Mouse (Mus musculus) heart, embryonic 16.5 days (tissue): ENCODE measurements around the gene Iqcf1. TPM values are rescaled to one million over a fixed set of nuclear protein-coding genes. Genes with fewer than 3 reads are reported as not detected.
A peak's percentile ranks its signal among the peaks of the same experiment; 100 is the strongest.

Source experiments
- ATAC-seq: fragments of 200-750 bp; cut with Nextera tagmentation; replicated peaks from 2 replicates; pipeline ENCODE4 v1.8.0; 2017; ENCODE audit warnings: moderate number of reproducible peaks; ENCODE audit not compliant: insufficient read depth, low FRiP score; ENCODE audit errors: extremely low read depth
- H3K27ac ChIP-seq: fragments of 300-500 bp; sonication (generic); 2 replicates; pipeline ENCODE4 v1.5.1; 2014; ENCODE audit warnings: mild to moderate bottlenecking, low read length, control low read depth, moderate library complexity
- H3K27me3 ChIP-seq: fragments of 300-500 bp; sonication (generic); 2 replicates; pipeline ENCODE4 v1.6.1; 2014; ENCODE audit warnings: low read length, mixed read lengths; ENCODE audit not compliant: control insufficient read depth, insufficient read depth
- H3K36me3 ChIP-seq: fragments of 300-500 bp; sonication (generic); 2 replicates; pipeline ENCODE4 v1.6.1; 2014; ENCODE audit not compliant: control insufficient read depth, insufficient read depth
- H3K4me1 ChIP-seq: fragments of 300-500 bp; sonication (generic); 2 replicates; pipeline ENCODE4 v1.6.1; 2014; ENCODE audit warnings: low read length, mixed read lengths; ENCODE audit not compliant: control insufficient read depth, insufficient read depth
- H3K4me2 ChIP-seq: fragments of 300-500 bp; sonication (generic); 2 replicates; pipeline ENCODE4 v1.6.1; 2014; ENCODE audit warnings: low read depth, mild to moderate bottlenecking, control low read depth, low read length
- H3K4me3 ChIP-seq: fragments of 300-500 bp; sonication (generic); 2 replicates; pipeline ENCODE4 v1.5.1; 2014; ENCODE audit warnings: mild to moderate bottlenecking, control low read depth, low read length
- H3K9ac ChIP-seq: fragments of 300-500 bp; sonication (generic); 2 replicates; pipeline ENCODE4 v1.6.1; 2014; ENCODE audit warnings: low read length, control low read depth
- H3K9me3 ChIP-seq: fragments of 300-500 bp; sonication (generic); replicated peaks from 2 replicates; pipeline ENCODE4 v1.6.1; 2016; ENCODE audit warnings: low read length; ENCODE audit not compliant: control insufficient read depth
- WGBS: fragments of 180-500 bp; shearing (Covaris S2); extraction: QIAGEN DNeasy Blood & Tissue Kit; methylation state at CpG from one replicate; pipeline ENCODE4 v1.1.7; 2014; 5-methylcytosine and 5-hydroxymethylcytosine counted together
- polyA plus RNA-seq: library from polyadenylated mRNA; unstranded; fragments of >200 nt; fragmentation: Nextera tagmentation; extraction: Ambion mirVana; gene quantifications from 2 replicates; pipeline ENCODE4 v1.2.1, GENCODE M21; 2015

Gene Iqcf1
- polyA plus RNA-seq, 1 experiment from 2014 or later: not detected

GRCm38 (mm10) chr9:106454888-106455681 is 44.7 kb upstream of the Iqcf1 start:
- Histone ChIP-seq H3K36me3 (0 out of 2 replicates have a peak, but pooled peaks cover under 1% of the 10 kb centered on the region), H3K9me3 (no peaks in the 10 kb centered on the region), H3K27me3 (no peaks in the 10 kb centered on the region), H3K4me1 (peaks cover 62% of the 10 kb centered on the region), H3K27ac (peak overlapping the region; percentile 88), H3K4me2 (peak overlapping the region; percentile 94), H3K9ac (peak overlapping the region; percentile 90), H3K4me3 (peak overlapping the region; percentile 76)
- ATAC-seq: 0 out of 2 replicates have a peak, but pooled peaks have one; percentile 5
- WGBS: 3% methylated on average over 17 of the region's 17 CpGs

GRCm38 (mm10) chr9:106456325-106457162 is 43.2 kb upstream of the Iqcf1 start:
- Histone ChIP-seq H3K9ac (peak overlapping the region; percentile 23), H3K4me2 (peak overlapping the region; percentile 40; the same call in 1 of the 2 replicates), H3K36me3 (0 out of 2 replicates have a peak, but pooled peaks cover 9% of the 10 kb centered on the region), H3K4me3 (no peak overlapping the region), H3K4me1 (peaks cover 51% of the 10 kb centered on the region), H3K9me3 (no peaks in the 10 kb centered on the region), H3K27me3 (no peaks in the 10 kb centered on the region), H3K27ac (peak overlapping the region; percentile 65)
- 39% methylated on average over 15 of the region's 15 CpGs for WGBS
- ATAC-seq: no peak

GRCm38 (mm10) chr9:106457163-106457559 is 42.6 kb upstream of the Iqcf1 start:
- Histone ChIP-seq H3K4me3 (no peak overlapping the region), H3K27me3 (no peaks in the 10 kb centered on the region), H3K4me1 (peaks cover 51% of the 10 kb centered on the region), H3K4me2 (peak overlapping the region; percentile 40; the same call in 1 of the 2 replicates), H3K27ac (peak overlapping the region; percentile 65), H3K9ac (peak overlapping the region; percentile 23), H3K36me3 (peaks cover 14% of the 10 kb centered on the region), H3K9me3 (no peaks in the 10 kb centered on the region)
- no peak for ATAC-seq
- 52% methylated on average over 9 of the region's 9 CpGs for WGBS

- H3K4me2 ChIP-seq: no peak overlapping the region
- no peak overlapping the region for H3K9ac ChIP-seq
- H3K4me3 ChIP-seq: no peak overlapping the region
- H3K36me3 ChIP-seq: peaks cover 16% of the 10 kb centered on the region
- peaks cover 46% of the 10 kb centered on the region for H3K4me1 ChIP-seq
- no peaks in the 10 kb centered on the region for H3K27me3 ChIP-seq
- WGBS: 68% methylated on average over 5 of the region's 5 CpGs
- H3K9me3 ChIP-seq: no peaks in the 10 kb centered on the region
- H3K27ac ChIP-seq: peak overlapping the region; percentile 65; the same call in 1 of the 2 replicates
- ATAC-seq: no peak
These were observed 41.8 kb upstream of the Iqcf1 start for GRCm38 (mm10) chr9:106457920-106458319.

- ATAC-seq: no peak
- Histone ChIP-seq H3K4me2 (no peak overlapping the region), H3K4me3 (no peak overlapping the region), H3K9me3 (no peaks in the 10 kb centered on the region), H3K36me3 (peaks cover 27% of the 10 kb centered on the region), H3K27me3 (peaks cover 3% of the 10 kb centered on the region; the same call in 1 of the 2 replicates), H3K9ac (no peak overlapping the region), H3K4me1 (peaks cover 39% of the 10 kb centered on the region), H3K27ac (no peak overlapping the region)
- 76% methylated on average over 15 of the region's 15 CpGs for WGBS
These were observed 39.8 kb upstream of the Iqcf1 start for GRCm38 (mm10) chr9:106459946-106460345.

- ATAC-seq: no peak
- Histone ChIP-seq H3K27me3 (peaks cover 3% of the 10 kb centered on the region; the same call in 1 of the 2 replicates), H3K27ac (no peak overlapping the region), H3K4me3 (no peak overlapping the region), H3K4me2 (no peak overlapping the region), H3K9me3 (no peaks in the 10 kb centered on the region), H3K9ac (no peak overlapping the region), H3K36me3 (peaks cover 27% of the 10 kb centered on the region), H3K4me1 (peaks cover 36% of the 10 kb centered on the region)
- 77% methylated on average over 18 of the region's 18 CpGs for WGBS
These were observed 39.3 kb upstream of the Iqcf1 start for GRCm38 (mm10) chr9:106460401-106461025.

DNA sequence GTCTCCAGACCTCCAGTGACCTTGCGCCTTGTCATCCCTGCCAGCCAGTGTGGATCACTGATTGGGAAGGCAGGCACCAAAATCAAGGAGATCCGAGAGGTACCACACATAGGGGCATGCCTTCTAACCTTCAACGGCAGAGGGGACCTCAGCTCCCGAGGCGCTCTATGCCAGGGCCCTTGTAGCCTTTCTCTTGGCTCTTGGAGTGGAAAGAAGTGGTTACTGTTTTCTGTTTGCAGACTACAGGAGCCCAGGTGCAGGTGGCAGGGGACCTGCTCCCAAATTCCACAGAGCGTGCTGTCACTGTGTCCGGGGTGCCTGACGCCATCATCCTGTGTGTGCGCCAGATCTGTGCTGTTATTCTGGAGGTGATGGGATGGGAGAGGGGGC is 38.7 kb upstream of the Iqcf1 start:
- Histone ChIP-seq H3K27me3 (peaks cover 4% of the 10 kb centered on the region; the same call in 1 of the 2 replicates), H3K4me2 (no peak overlapping the region), H3K9me3 (no peaks in the 10 kb centered on the region), H3K36me3 (peaks cover 27% of the 10 kb centered on the region), H3K4me3 (no peak overlapping the region), H3K27ac (no peak overlapping the region), H3K4me1 (peaks cover 34% of the 10 kb centered on the region), H3K9ac (no peak overlapping the region)
- no peak for ATAC-seq
- 85% methylated on average over 9 of the region's 9 CpGs for WGBS

- Histone ChIP-seq H3K27ac (no peak overlapping the region), H3K9me3 (no peaks in the 10 kb centered on the region), H3K27me3 (peaks cover 6% of the 10 kb centered on the region; the same call in 1 of the 2 replicates), H3K36me3 (peaks cover 27% of the 10 kb centered on the region), H3K4me2 (no peak overlapping the region), H3K4me1 (peaks cover 26% of the 10 kb centered on the region), H3K9ac (no peak overlapping the region), H3K4me3 (no peak overlapping the region)
- 83% methylated on average over 16 of the region's 16 CpGs for WGBS
- no peak for ATAC-seq
These were observed 37.9 kb upstream of the Iqcf1 start for GRCm38 (mm10) chr9:106461641-106462429.
